Mouse (Mus musculus): ENCODE results near the gene Fam83f.

Fam83f gene

DNA sequence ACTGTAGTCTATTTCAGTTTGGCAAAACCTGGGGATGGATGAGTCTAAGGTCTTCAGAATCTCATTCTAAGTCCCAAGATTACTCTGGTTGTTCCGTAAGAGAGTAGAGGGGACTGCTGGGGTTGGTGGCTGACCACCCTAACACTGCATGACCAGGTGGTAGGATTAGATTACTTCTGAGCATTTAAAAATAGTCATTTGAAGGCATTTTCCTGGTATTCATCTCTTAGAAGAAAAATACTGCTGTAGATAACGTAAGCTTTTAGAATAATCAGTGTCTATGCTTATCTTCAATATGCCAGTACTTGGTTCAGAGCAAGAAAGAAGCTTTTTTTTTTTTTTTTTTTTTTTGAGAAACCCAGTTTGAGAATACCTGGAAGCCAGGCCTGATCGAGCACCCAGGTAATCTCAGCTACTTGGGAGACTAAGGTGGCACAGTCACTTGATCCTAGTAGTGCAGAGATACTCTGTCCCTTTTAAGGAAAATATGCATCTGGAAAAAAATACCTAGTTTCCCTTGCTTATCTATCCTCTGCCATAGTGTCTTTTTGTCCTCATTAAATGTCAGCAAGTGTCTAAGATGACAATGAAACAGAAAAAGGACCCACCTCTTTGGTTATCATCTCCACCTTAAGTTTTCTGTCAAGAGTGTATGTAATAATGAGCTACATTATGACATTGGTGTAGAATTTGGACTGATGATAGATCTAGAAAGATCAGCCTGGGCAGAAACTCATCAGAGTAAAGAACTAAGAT, 73.2 kb downstream of the Fam83f start:
- DNase-seq, result no peak

DNA sequence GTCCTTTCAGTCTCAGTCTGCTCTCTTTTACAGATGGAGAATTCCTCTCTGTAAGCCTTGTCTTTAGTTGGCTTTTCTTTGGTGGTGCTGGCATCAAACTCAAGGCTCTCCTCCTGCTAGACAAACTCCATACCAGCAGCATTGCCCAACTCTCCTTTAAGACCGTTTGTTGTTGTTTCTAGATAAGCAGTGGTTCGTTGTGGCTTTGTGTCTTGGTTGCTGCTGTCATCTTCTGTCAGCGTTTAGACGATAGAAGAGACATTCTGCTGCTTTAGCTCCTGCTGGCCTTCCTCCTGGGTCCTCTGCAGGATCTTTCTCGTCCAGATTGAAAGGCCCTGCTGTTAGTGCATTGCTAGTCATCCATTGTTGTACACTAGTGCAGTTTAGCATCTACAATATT, 77.3 kb downstream of the Fam83f start:
- DNase-seq, result no peak
